Mouse (Mus musculus) B cell, adult 2 months (primary cell): ENCODE results near the gene Olfr15.
A peak's percentile ranks its signal among the peaks of the same experiment; 100 is the strongest.

Source experiments
- DNase-seq, 2 experiments: peaks; one replicate each; pipeline ENCODE4 v3.0.0; 2022

The Olfr15 gene

DNA sequence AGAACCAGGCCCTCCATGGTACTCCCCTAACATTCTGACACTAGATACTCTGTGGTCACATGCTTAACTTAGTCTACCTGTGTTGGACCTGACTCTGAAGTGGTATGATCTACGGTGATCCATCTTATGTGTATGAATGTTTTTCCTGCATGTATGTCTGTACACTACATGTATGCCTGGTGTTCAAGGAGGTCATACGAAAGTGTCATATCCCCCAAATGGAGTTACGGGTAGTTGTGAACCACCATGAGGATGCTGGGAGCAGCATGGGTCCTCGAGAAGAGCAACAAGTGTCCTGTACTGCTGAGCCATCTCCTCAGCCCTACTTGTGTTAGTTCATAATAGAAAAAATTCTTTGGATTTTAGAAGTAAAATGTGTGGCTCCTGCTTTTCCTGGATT lies 45.7 kb downstream of the Olfr15 start:
- no peak for DNase-seq

DNA sequence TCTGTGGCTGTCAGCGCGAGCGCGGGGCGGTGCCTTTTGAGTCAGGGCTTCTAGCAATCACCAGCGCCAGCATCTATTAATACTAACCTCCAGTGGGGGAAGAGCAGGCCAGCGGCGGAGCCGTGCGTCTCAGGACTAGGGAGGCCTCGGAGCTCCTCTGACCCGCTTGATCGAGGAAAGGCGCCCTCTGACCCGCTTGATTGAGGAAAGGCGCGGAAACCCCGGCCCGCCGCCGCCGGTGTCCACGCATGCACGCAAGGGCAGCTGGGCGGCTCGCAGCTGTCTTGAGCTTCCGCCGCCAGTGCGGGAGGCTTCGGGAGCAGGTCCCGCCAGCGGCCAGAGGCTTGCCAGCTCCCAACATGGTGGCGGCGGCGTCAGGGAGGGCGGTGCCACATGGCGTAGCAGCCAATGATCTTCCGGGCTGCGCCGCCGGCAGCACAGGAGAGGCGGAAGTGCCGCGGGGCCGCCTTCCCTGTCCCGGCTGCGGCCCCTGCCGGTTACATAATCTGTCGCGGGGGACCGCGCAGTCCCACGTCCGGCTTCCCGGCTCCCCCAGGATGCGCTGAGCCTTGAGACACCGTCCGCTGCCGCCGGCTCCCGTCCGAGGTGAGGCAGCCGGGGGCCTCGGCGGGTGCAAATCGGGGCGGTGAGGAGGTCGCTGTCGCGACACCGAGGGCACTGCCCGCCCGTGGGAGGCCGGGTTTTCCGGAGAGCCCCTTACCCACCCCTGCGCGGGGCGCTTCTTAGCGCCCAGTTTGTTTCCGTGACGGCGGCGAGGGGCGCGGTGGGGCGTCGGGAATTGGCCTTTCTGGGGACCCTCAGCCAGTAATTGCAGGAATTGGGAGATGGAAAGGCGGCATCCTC lies 53.8 kb downstream of the Olfr15 start, which contains the start of the genes Zfp597 and Gm20695:
Zfp597 (minus strand) TSS at position 361 of the 864 bp plus-strand sequence.
Gm20695 (plus strand) TSS at position 448 of the 864 bp plus-strand sequence.
- peak; percentile 92 to 93 for DNase-seq

- DNase-seq = no peak
These were observed 54.5 kb downstream of the Olfr15 start for GRCm38 (mm10) chr16:3885065-3885670.

- no peak for DNase-seq
These were observed 61.1 kb downstream of the Olfr15 start for GRCm38 (mm10) chr16:3891621-3892295.

- no peak for DNase-seq
These were observed 63.1 kb downstream of the Olfr15 start for GRCm38 (mm10) chr16:3893739-3894138.
